Mouse (Mus musculus): Measurements from ENCODE around the gene Ank3.

- TF ChIP-seq HCFC1 (IDR thresholded peaks at IDR 0.05; ENCODE audit: low read depth, low read length) (no peak), MXI1 (IDR thresholded peaks at IDR 0.05; ENCODE audit: low read depth, low read length) (no peak)
Observed at GRCm38 (mm10) chr10:69530326-69530725, 131.8 kb downstream of the Ank3 start.

Measured in MEL (cell line).